Mouse (Mus musculus): Measurements from ENCODE around the gene Gad1. TPM values are rescaled to one million over a fixed set of nuclear protein-coding genes. Genes with fewer than 3 reads are reported as not detected.
"Not testable (repeated sequence)": the region's sequence is repeated elsewhere in the genome, so short reads cannot be mapped to it uniquely, and the experiment has no call there.

Gad1 gene
- polyA plus RNA-seq, 1 experiment from 2014 or later = 0.12 TPM

GRCm38 (mm10) chr2:70509021-70509632 lies 43.7 kb upstream of the Gad1 start:
- no peaks in the 10 kb centered on the region for H3K36me3 ChIP-seq (ENCODE audit: control insufficient read depth, insufficient read depth)
- no peaks in the 10 kb centered on the region; the same call in 1 of the 2 replicates for H3K9me3 ChIP-seq (ENCODE audit: control insufficient read depth)
- ATAC-seq = peak; percentile 75
- H3K9ac ChIP-seq (ENCODE audit: low read depth, low read length) = peak overlapping the region; percentile 48; the same call in 1 of the 2 replicates
- H3K27ac ChIP-seq (ENCODE audit: low read depth, low read length) = no peak overlapping the region
- peak overlapping the region; percentile 93 for H3K4me2 ChIP-seq (replicated peaks; ENCODE audit: low read depth)
- peak; percentile 71 for TF ChIP-seq CTCF (IDR thresholded peaks at IDR 0.05; ENCODE audit: low read depth)
- 0 out of 2 replicates have a peak, but pooled peaks cover 4% of the 10 kb centered on the region for H3K4me1 ChIP-seq (replicated peaks; ENCODE audit: control insufficient read depth, insufficient read depth, low read length)
- no peaks in the 10 kb centered on the region for H3K27me3 ChIP-seq (replicated peaks; ENCODE audit: control insufficient read depth, insufficient read depth, low read length)
- peak overlapping the region; percentile 57 for H3K4me3 ChIP-seq (ENCODE audit: low read depth, low read length)
- 1% methylated on average over 56 of the region's 56 CpGs for WGBS

GRCm38 (mm10) chr2:70538283-70538682 lies 14.6 kb upstream of the Gad1 start:
- not testable (repeated sequence) for H3K4me2 ChIP-seq (replicated peaks; ENCODE audit: low read depth); H3K4me3 ChIP-seq (ENCODE audit: low read depth, low read length); H3K36me3 ChIP-seq (ENCODE audit: control insufficient read depth, insufficient read depth); H3K27ac ChIP-seq (ENCODE audit: low read depth, low read length); H3K9ac ChIP-seq (ENCODE audit: low read depth, low read length); H3K9me3 ChIP-seq (ENCODE audit: control insufficient read depth); H3K27me3 ChIP-seq (replicated peaks; ENCODE audit: control insufficient read depth, insufficient read depth, low read length); H3K4me1 ChIP-seq (replicated peaks; ENCODE audit: control insufficient read depth, insufficient read depth, low read length); ATAC-seq
- TF ChIP-seq CTCF (IDR thresholded peaks at IDR 0.05; ENCODE audit: low read depth) = peak; percentile 79
- WGBS = 46% methylated on average over 7 of the region's 7 CpGs

GRCm38 (mm10) chr2:70550671-70551070 lies 2.2 kb upstream of the Gad1 start:
- no peak for ATAC-seq
- Histone ChIP-seq H3K4me1 (replicated peaks; ENCODE audit: control insufficient read depth, insufficient read depth, low read length) (no peaks in the 10 kb centered on the region), H3K9me3 (ENCODE audit: control insufficient read depth) (no peaks in the 10 kb centered on the region), H3K9ac (ENCODE audit: low read depth, low read length) (no peak overlapping the region), H3K4me3 (ENCODE audit: low read depth, low read length) (no peak overlapping the region), H3K4me2 (replicated peaks; ENCODE audit: low read depth) (no peak overlapping the region), H3K27ac (ENCODE audit: low read depth, low read length) (no peak overlapping the region), H3K36me3 (ENCODE audit: control insufficient read depth, insufficient read depth) (no peaks in the 10 kb centered on the region), H3K27me3 (replicated peaks; ENCODE audit: control insufficient read depth, insufficient read depth, low read length) (no peaks in the 10 kb centered on the region)
- TF ChIP-seq CTCF (IDR thresholded peaks at IDR 0.05; ENCODE audit: low read depth) = no peak
- 55% methylated on average over 6 of the region's 6 CpGs for whole genome bisulfite sequencing

GRCm38 (mm10) chr2:70551446-70551845 lies 1.4 kb upstream of the Gad1 start:
- WGBS = 82% methylated on average over 2 of the region's 2 CpGs
- ATAC-seq = no peak

GRCm38 (mm10) chr2:70552067-70552598 lies 739 bp upstream of the Gad1 start:
- no peak for ATAC-seq
- no peak overlapping the region for H3K27ac ChIP-seq (ENCODE audit: low read depth, low read length)
- H3K4me3 ChIP-seq (ENCODE audit: low read depth, low read length) = no peak overlapping the region
- no peak for TF ChIP-seq CTCF (IDR thresholded peaks at IDR 0.05; ENCODE audit: low read depth)
- no peak overlapping the region for H3K9ac ChIP-seq (ENCODE audit: low read depth, low read length)
- H3K27me3 ChIP-seq (replicated peaks; ENCODE audit: control insufficient read depth, insufficient read depth, low read length) = no peaks in the 10 kb centered on the region
- H3K36me3 ChIP-seq (ENCODE audit: control insufficient read depth, insufficient read depth) = no peaks in the 10 kb centered on the region
- H3K4me1 ChIP-seq (replicated peaks; ENCODE audit: control insufficient read depth, insufficient read depth, low read length) = no peaks in the 10 kb centered on the region
- WGBS = 79% methylated on average over 15 of the region's 15 CpGs
- H3K4me2 ChIP-seq (replicated peaks; ENCODE audit: low read depth) = no peak overlapping the region
- no peaks in the 10 kb centered on the region for H3K9me3 ChIP-seq (ENCODE audit: control insufficient read depth)

More at GRCm38 (mm10) chr2:70551446-70551845, 1.4 kb upstream of the Gad1 start:
- Histone ChIP-seq H3K4me2 (replicated peaks; ENCODE audit: low read depth) (no peak overlapping the region), H3K36me3 (ENCODE audit: control insufficient read depth, insufficient read depth) (no peaks in the 10 kb centered on the region), H3K4me1 (replicated peaks; ENCODE audit: control insufficient read depth, insufficient read depth, low read length) (no peaks in the 10 kb centered on the region), H3K9me3 (ENCODE audit: control insufficient read depth) (no peaks in the 10 kb centered on the region), H3K9ac (ENCODE audit: low read depth, low read length) (no peak overlapping the region), H3K27ac (ENCODE audit: low read depth, low read length) (no peak overlapping the region), H3K4me3 (ENCODE audit: low read depth, low read length) (no peak overlapping the region), H3K27me3 (replicated peaks; ENCODE audit: control insufficient read depth, insufficient read depth, low read length) (no peaks in the 10 kb centered on the region)
- TF ChIP-seq CTCF (IDR thresholded peaks at IDR 0.05; ENCODE audit: low read depth) = no peak

GRCm38 (mm10) chr2:70553826-70554225 lies 954 bp downstream of the Gad1 start:
- Histone ChIP-seq H3K9ac (ENCODE audit: low read depth, low read length) (no peak overlapping the region), H3K36me3 (ENCODE audit: control insufficient read depth, insufficient read depth) (no peaks in the 10 kb centered on the region), H3K4me3 (ENCODE audit: low read depth, low read length) (no peak overlapping the region), H3K4me2 (replicated peaks; ENCODE audit: low read depth) (no peak overlapping the region), H3K27ac (ENCODE audit: low read depth, low read length) (no peak overlapping the region), H3K27me3 (replicated peaks; ENCODE audit: control insufficient read depth, insufficient read depth, low read length) (peaks cover 9% of the 10 kb centered on the region; the same call in 1 of the 2 replicates), H3K4me1 (replicated peaks; ENCODE audit: control insufficient read depth, insufficient read depth, low read length) (no peaks in the 10 kb centered on the region), H3K9me3 (ENCODE audit: control insufficient read depth) (no peaks in the 10 kb centered on the region)
- no peak for ATAC-seq
- peak; percentile 36 for TF ChIP-seq CTCF (IDR thresholded peaks at IDR 0.05; ENCODE audit: low read depth)
- 72% methylated on average over 3 of the region's 3 CpGs for WGBS
